Mouse (Mus musculus): ENCODE results near the gene Myo18a.

DNA sequence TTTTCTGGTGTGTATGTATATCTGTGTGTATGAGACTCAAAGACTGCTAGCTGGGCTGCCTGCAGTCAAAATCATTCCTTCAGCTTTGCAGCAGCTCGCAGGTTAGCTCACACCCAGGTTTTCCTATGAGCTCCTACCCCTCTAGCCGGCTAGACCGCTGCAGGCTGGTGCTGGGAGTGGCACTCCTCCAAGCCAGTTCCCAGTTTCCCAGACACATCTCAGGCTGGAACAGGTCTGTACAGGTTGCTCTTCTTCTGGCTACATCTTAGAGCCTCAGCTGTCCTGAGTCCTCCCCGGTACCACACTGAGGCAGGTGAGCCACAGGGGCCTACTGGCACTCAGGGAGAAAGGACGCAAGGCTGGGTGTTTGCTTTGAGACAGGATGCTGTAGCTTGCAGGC lies 74.8 kb downstream of the Myo18a start:
- TF ChIP-seq GATA1 (IDR thresholded peaks at IDR 0.05; ENCODE audit: borderline replicate concordance, low read length) (no peak), FLI1 (IDR thresholded peaks at IDR 0.05; ENCODE audit: low read length) (no peak)
